Mouse (Mus musculus) liver, postnatal 0 days (tissue): ENCODE results near the gene Olfr1253.

Source experiments
- CTCF ChIP-seq: sonication (generic); IDR thresholded peaks from 2 replicates; pipeline ENCODE4 v1.5.1; 2016; ENCODE audit warnings: antibody characterized with exemption, low read depth
- EP300 ChIP-seq: IDR thresholded peaks from 2 replicates; pipeline ENCODE4 v1.6.1; 2016; ENCODE audit warnings: antibody characterized with exemption, low read depth, mild to moderate bottlenecking

DNA sequence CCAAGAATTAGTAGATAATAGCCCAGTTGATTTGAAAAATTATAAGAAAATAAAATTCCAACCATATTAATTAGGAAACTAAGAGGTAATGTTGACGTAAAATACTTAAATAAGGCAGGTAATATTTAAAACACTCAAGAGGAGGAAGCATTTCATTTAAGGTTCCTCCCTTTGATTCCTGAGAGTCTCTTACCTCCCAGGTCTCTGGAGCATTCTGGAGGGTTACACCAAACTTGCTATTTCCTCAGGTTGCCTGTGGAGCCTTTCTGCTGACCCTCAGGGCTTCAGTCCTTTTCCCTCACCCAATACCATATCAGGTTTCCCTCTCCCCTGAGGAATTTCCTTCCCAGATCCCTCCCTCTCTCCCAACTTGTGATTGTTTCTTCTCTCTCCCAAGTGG is at the start of gene Olfr1253:
- TF ChIP-seq CTCF (no peak), EP300 (no peak)
